Mouse (Mus musculus): Measurements from ENCODE around the gene Lmtk2. TPM values are rescaled to one million over a fixed set of nuclear protein-coding genes. Genes with fewer than 3 reads are reported as not detected.

The Lmtk2 gene
- 2.0 and 2.4 TPM in 2 replicates for polyA plus RNA-seq (2012; rRNA removed)

DNA sequence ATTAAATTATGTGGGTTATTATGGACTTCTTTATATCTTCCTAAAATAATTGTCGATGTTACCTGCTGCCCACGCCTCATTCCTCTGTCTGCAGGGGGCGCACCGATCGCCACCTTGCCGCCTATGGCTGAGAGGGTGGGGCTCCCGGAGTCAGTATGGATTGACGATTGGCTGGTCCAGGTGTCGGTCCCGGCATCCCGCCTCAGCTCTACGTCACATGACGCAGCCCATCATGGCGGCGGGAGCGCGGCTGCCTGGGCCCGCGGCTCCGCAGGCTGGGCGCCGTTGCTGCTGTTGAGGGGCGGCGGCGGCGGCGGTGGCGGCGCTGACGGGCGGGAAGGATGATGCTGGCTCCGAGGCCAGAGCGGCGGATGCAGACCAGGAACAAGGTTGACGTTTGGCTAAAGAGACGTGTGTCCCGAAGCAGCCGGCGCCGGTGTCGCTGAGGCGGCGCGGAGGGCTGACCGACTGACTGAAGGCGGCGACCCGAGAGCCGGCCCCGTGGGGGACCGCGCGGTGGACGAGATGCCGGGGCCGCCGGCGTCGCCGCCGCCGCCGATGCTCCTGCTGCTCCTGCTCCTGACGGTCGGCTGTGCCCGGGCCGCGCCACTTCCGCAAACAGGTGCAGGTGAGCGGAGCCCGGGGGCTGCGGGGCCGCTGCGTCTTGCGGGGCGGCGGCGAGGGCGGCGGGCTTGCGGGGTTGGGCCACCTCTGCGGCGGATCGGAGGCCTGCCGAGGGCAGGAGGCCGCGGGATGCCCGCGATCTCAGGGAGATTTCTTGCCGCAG, at the start of gene Lmtk2:
TSS of gene Lmtk2 (plus strand) at position 288 of the 787 bp plus-strand sequence.

DNA sequence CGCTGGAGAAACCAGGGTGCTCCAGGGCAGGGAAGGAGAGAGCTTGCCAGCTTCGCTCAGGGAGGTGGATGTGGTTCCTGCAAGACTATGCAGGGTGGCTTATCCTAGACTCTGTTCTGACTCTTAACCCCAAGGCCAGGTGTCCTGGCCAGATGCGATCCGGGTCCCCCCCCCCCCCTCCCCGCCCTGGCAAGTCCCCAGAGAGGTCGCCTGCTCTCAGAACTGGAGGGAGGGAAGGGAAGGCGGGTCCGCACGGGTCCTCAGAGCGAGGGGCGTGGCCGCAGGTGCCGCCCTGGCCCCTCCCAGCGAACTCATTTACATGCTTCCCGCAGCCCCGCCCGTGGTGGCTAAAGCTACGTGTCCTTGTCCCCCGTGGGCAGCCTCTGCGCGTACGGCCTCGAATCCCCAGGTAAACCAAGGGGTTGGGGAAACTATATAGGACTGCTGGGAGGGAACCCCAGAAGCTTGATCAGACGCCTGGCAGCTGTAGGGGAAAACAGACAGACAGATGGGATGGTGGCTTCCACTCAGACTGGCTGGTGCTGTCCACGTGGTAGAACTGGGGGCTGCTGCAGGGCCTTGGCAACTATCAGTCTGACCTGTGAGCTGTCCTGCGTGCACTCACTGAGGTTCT, 89.8 kb downstream of the Lmtk2 start, which contains the start of gene Bhlha15:
TSS of gene Bhlha15 (plus strand) at position 337 of the 634 bp plus-strand sequence.

DNA sequence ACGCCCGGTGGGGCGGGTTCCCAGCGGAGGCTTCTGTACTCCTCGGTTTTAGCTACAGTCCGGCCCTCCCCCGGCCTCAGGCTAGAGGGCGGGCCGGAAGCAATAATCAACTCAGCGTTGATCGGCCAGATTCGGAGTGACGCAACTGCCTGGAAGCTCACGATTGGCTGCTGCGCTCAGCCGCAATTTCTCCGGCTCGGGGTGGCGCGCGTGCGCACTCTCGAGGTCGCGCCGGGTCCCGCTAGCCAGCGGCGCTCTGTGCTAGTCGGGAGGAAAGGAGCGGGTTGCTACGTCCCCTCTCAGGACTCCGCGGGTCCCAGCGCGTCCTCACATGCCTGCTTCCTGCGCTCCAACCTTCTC, 123.2 kb downstream of the Lmtk2 start, which contains the start of gene Tecpr1:
TSS of gene Tecpr1 (minus strand) at position 113 of the 360 bp plus-strand sequence.

Other genes with a start within 250 kb of the Lmtk2 start
- gene Ankrd61, start 202.8 kb upstream of the Lmtk2 start, polyA plus RNA-seq (2012; rRNA removed), result 0.03 TPM in 1 of 2 replicates, not detected in the other
- gene Aimp2, start 190.6 kb upstream of the Lmtk2 start, polyA plus RNA-seq (2012; rRNA removed), result 25.6 and 27.3 TPM in 2 replicates
- gene Pms2, start 190.5 kb upstream of the Lmtk2 start, polyA plus RNA-seq (2012; rRNA removed), result 3.8 and 3.9 TPM in 2 replicates
- 0.25 and 0.58 TPM in 2 replicates for gene Gm42421, start 172.3 kb upstream of the Lmtk2 start, polyA plus RNA-seq (2012; rRNA removed)
- 0.24 and 0.32 TPM in 2 replicates for gene Rsph10b, start 167.4 kb upstream of the Lmtk2 start, polyA plus RNA-seq (2012; rRNA removed)
- gene Ccz1, start 85.6 kb upstream of the Lmtk2 start, polyA plus RNA-seq (2012; rRNA removed), result 16.8 and 17.8 TPM in 2 replicates
- not detected in 2 replicates for gene Ocm, start 73.8 kb upstream of the Lmtk2 start, polyA plus RNA-seq (2012; rRNA removed)
- gene Bhlha15, start 89.8 kb downstream of the Lmtk2 start, polyA plus RNA-seq (2012; rRNA removed), result 0.72 and 1.1 TPM in 2 replicates
- gene Tecpr1, start 123.2 kb downstream of the Lmtk2 start, polyA plus RNA-seq (2012; rRNA removed), result 3.7 and 4.3 TPM in 2 replicates
- 22.2 and 24.6 TPM in 2 replicates for gene Bri3, start 144.0 kb downstream of the Lmtk2 start, polyA plus RNA-seq (2012; rRNA removed)

Measured in liver, embryonic 18 days (tissue).